Mouse (Mus musculus) neural tube, embryonic 13.5 days (tissue): Measurements from ENCODE around the gene Acoxl. TPM values are rescaled to one million over a fixed set of nuclear protein-coding genes. Genes with fewer than 3 reads are reported as not detected.

Source experiments
- ATAC-seq: fragments of 200-750 bp; cut with Nextera tagmentation; 2 replicates; pipeline ENCODE4 v1.8.0; 2017; ENCODE audit warnings: low read depth, mild to moderate bottlenecking, moderate TSS enrichment, moderate library complexity
- H3K27ac ChIP-seq: fragments of 300-500 bp; sonication (generic); replicated peaks from 2 replicates; pipeline ENCODE4 v1.5.1; 2015; ENCODE audit warnings: moderate library complexity, mild to moderate bottlenecking, inconsistent platforms
- H3K27me3 ChIP-seq: fragments of 300-500 bp; sonication (generic); 2 replicates; pipeline ENCODE4 v1.6.1; 2015; ENCODE audit warnings: mild to moderate bottlenecking, inconsistent platforms
- H3K36me3 ChIP-seq: fragments of 300-500 bp; sonication (generic); 2 replicates; pipeline ENCODE4 v1.6.1; 2015; ENCODE audit warnings: mild to moderate bottlenecking, inconsistent platforms
- H3K4me1 ChIP-seq: fragments of 300-500 bp; sonication (generic); replicated peaks from 2 replicates; pipeline ENCODE4 v1.6.1; 2015; ENCODE audit warnings: inconsistent platforms
- H3K4me2 ChIP-seq: fragments of 300-500 bp; sonication (generic); 2 replicates; pipeline ENCODE4 v1.6.1; 2015; ENCODE audit warnings: inconsistent platforms, mild to moderate bottlenecking, moderate library complexity
- H3K4me3 ChIP-seq: fragments of 300-500 bp; sonication (generic); 2 replicates; pipeline ENCODE4 v1.5.1; 2015; ENCODE audit warnings: mild to moderate bottlenecking, inconsistent platforms
- H3K9ac ChIP-seq: fragments of 300-500 bp; sonication (generic); 2 replicates; pipeline ENCODE4 v1.6.1; 2015; ENCODE audit warnings: moderate library complexity, mild to moderate bottlenecking, inconsistent platforms
- H3K9me3 ChIP-seq: fragments of 300-500 bp; sonication (generic); 2 replicates; pipeline ENCODE4 v1.6.1; 2016; ENCODE audit warnings: inconsistent platforms
- WGBS: fragments of 180-500 bp; shearing (Covaris S2); methylation state at CpG from one replicate; pipeline ENCODE4 v1.1.7; 2015; 5-methylcytosine and 5-hydroxymethylcytosine counted together
- polyA plus RNA-seq: library from polyadenylated mRNA; unstranded; fragments of >200 nt; fragmentation: Nextera tagmentation; extraction: Ambion mirVana; gene quantifications from 2 replicates; pipeline ENCODE4 v1.2.1, GENCODE M21; 2015

Acoxl gene
- polyA plus RNA-seq, 1 experiment from 2014 or later = 0.20 TPM

DNA sequence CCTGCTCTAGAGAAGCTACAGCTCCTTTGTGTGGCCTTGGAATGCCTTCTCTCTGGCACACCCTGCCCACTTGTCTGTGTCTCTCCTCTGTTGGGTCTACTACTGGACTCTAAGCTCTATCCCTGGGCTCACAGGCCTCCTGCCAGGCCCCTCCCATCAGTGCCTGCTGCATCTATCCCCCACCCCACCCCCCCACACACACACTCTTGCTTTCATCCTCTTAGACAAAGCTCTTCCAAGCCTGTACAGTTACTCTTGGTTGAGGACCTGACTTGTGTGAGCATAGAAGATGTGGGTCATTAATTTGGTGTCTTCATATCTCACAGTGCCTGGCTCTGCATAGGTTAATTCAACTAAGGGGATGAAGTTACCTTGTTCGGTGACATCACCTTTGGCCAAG lies 137.6 kb downstream of the Acoxl start:
- Histone ChIP-seq H3K9ac (no peak overlapping the region), H3K4me2 (no peak overlapping the region), H3K27ac (no peak overlapping the region), H3K27me3 (no peaks in the 10 kb centered on the region), H3K9me3 (no peaks in the 10 kb centered on the region), H3K36me3 (no peaks in the 10 kb centered on the region), H3K4me3 (no peak overlapping the region), H3K4me1 (no peaks in the 10 kb centered on the region)
- 93% methylated on average over 1 of the region's 1 CpGs for WGBS
- no peak for ATAC-seq

DNA sequence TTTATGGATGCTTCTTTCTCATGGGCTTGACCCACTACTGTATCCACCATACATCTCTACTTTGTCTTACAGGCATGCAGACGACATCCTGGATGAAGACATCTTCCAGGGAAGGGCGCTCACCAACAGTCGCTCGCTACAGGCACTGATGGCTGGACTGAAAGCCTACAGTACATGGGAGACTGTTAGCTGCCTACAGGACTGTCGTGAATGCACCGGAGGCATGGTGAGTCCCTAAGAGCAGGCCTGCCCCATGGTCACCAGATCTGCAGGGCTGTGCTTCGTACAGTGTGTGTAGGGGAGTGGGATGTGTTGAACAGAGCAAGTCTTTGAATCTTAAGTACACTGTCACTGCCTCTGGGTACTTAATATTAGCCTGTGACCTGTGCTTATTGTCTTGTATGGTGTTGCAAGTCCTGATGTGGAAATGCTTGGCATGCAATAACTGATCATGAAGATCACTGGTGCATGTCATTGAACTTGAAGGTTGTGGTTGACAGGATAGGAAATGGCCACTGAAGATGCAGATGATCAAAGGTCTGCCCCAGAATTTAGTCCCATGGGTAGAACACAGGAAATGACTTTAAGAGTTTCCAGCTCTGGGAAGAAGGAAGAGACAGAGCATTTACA lies 140.0 kb downstream of the Acoxl start:
- ATAC-seq = no peak

DNA sequence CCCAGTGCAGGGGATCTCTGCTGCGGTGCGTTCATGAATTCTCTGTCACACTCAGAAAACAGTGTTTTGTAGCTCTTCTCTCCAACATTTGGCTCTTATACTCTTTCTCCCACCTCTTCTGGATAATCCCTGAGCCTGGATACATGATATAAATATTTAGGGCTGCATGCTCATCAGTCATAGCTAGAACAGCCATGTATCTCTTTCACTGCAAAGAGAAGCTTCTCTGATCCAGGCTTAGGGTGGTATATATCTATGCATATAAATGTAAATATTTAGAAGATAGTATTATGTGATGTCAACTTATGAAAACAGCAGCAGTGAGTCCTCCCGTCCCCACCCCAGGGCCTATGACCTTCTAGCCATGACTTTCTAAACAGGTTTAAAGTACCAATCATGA lies 143.9 kb downstream of the Acoxl start:
- Histone ChIP-seq H3K9me3 (no peaks in the 10 kb centered on the region), H3K27me3 (no peaks in the 10 kb centered on the region), H3K36me3 (no peaks in the 10 kb centered on the region), H3K4me3 (no peak overlapping the region), H3K4me1 (no peaks in the 10 kb centered on the region), H3K27ac (no peak overlapping the region), H3K4me2 (no peak overlapping the region), H3K9ac (no peak overlapping the region)
- no peak for ATAC-seq
- WGBS = 94% methylated on average over 3 of the region's 3 CpGs

More for the DNA sequence above, 140.0 kb downstream of the Acoxl start:
- H3K4me3 ChIP-seq = no peak overlapping the region
- no peak overlapping the region for H3K4me2 ChIP-seq
- no peaks in the 10 kb centered on the region for H3K9me3 ChIP-seq
- no peak overlapping the region for H3K27ac ChIP-seq
- H3K4me1 ChIP-seq = no peaks in the 10 kb centered on the region
- H3K9ac ChIP-seq = no peak overlapping the region
- WGBS = 89% methylated on average over 7 of the region's 7 CpGs
- H3K36me3 ChIP-seq = no peaks in the 10 kb centered on the region
- no peaks in the 10 kb centered on the region for H3K27me3 ChIP-seq

DNA sequence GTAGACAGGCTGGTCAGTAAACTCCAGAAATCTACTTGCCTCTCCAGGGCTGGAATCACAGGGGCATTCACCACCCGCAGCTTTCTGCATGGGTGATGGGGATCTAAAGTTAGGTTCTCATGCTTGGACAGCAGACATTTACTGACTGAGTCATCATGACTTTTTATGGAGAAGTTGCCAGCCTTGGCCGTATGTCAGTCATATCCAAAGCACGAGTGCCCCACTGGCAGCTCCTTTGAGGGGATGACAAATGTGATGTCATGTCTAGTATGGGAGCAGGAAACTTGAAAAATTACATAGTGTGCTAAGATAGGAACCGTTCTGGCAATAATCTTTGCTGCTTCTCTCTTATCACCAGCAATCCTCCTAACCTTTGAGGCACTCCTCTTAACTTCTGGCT lies 144.6 kb downstream of the Acoxl start:
- no peaks in the 10 kb centered on the region for H3K27me3 ChIP-seq

DNA sequence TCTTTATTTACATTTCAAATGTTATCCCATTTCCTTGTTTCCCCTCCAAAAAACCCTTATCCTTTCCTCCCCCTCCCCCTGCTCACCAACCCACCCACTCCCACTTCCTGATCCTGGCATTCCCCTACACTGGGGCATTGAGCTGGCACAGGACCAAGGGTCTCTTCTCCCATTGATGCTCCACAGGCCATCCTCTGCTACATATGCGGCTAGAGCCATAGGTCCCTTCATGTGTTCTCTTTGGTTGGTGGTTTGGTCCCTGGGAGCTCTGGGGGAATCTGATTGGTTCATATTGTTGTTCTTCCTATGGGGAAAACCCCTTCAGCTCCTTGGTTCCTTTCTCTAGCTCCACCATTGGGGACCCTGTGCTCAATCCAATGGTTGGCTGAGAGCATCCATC lies 145.3 kb downstream of the Acoxl start:
- no peak for ATAC-seq
- WGBS = 96% methylated on average over 1 of the region's 1 CpGs

More for the DNA sequence above, 144.6 kb downstream of the Acoxl start:
- no peak overlapping the region for H3K4me2 ChIP-seq
- 87% methylated on average over 4 of the region's 4 CpGs for WGBS
- H3K36me3 ChIP-seq = no peaks in the 10 kb centered on the region
- no peak overlapping the region for H3K4me3 ChIP-seq
- no peaks in the 10 kb centered on the region for H3K9me3 ChIP-seq
- no peaks in the 10 kb centered on the region for H3K4me1 ChIP-seq
- H3K27ac ChIP-seq = no peak overlapping the region
- ATAC-seq = no peak
- H3K9ac ChIP-seq = no peak overlapping the region

DNA sequence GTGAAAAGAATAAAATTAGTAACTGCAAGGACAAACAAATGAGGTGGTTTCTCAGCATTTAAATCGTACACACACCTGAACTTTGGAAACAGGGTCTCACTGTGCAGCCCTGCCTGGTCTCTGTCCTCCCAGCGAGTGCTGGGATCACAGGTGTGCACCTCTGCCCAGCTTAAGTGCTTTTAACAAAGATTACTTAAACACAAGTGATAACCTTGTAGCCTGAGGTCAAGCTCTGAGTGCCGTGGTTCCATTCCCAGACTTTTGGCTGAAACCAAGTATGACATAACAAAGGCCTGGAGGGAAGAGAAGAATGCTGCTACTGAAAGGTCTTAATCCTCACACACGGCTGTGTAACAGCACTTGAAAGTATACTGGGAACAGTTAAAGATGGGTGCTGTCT lies 149.0 kb downstream of the Acoxl start:
- H3K9ac ChIP-seq = no peak overlapping the region
- no peak for ATAC-seq
- H3K27me3 ChIP-seq = no peaks in the 10 kb centered on the region
- no peak overlapping the region for H3K4me3 ChIP-seq
- H3K4me2 ChIP-seq = no peak overlapping the region
- H3K27ac ChIP-seq = no peak overlapping the region
- WGBS = 69% methylated on average over 4 of the region's 4 CpGs
- H3K4me1 ChIP-seq = 0 out of 2 replicates have a peak, but pooled peaks cover 3% of the 10 kb centered on the region
- H3K36me3 ChIP-seq = no peaks in the 10 kb centered on the region
- no peaks in the 10 kb centered on the region for H3K9me3 ChIP-seq

More for the DNA sequence above, 145.3 kb downstream of the Acoxl start:
- no peak overlapping the region for H3K4me3 ChIP-seq
- no peaks in the 10 kb centered on the region for H3K27me3 ChIP-seq
- H3K4me2 ChIP-seq = no peak overlapping the region
- H3K27ac ChIP-seq = no peak overlapping the region
- H3K9me3 ChIP-seq = no peaks in the 10 kb centered on the region
- no peaks in the 10 kb centered on the region for H3K36me3 ChIP-seq
- H3K9ac ChIP-seq = no peak overlapping the region
- H3K4me1 ChIP-seq = no peaks in the 10 kb centered on the region

DNA sequence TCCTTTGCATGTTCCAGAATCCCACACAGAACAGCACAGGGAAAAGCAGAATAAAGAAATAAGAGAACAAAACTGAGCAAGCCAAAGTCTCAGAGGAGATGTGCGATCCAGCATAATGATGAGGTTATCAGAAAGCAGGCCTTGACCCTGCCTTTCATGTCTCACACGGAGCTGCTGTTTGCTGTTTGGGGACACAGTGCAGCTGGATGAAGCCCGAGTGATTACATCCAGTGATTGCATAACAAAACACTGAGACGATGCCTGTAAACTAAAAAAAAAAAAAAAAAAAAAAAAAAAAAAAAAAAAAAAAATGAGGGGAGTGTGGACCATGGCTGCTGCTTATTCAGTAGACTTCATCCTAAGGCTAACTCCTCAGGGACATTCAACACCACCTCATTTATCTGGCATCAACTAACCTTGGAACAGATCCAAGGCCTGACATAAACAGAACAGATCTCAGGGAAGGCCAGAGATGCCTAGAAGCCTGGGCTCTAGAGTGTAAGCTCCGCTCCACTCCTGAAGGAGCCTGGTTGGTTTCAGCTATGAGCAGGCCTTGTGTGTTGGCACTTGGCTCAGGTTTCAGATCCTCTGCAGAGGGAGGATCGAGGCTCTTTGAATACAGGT lies 152.3 kb downstream of the Acoxl start:
- no peak for ATAC-seq
- H3K4me1 ChIP-seq = 0 out of 2 replicates have a peak, but pooled peaks cover 3% of the 10 kb centered on the region
- H3K27ac ChIP-seq = no peak overlapping the region
- no peaks in the 10 kb centered on the region for H3K36me3 ChIP-seq
- H3K4me3 ChIP-seq = no peak overlapping the region
- H3K9ac ChIP-seq = no peak overlapping the region
- no peaks in the 10 kb centered on the region for H3K27me3 ChIP-seq
- 64% methylated on average over 6 of the region's 6 CpGs for WGBS
- no peaks in the 10 kb centered on the region for H3K9me3 ChIP-seq
- no peak overlapping the region for H3K4me2 ChIP-seq

DNA sequence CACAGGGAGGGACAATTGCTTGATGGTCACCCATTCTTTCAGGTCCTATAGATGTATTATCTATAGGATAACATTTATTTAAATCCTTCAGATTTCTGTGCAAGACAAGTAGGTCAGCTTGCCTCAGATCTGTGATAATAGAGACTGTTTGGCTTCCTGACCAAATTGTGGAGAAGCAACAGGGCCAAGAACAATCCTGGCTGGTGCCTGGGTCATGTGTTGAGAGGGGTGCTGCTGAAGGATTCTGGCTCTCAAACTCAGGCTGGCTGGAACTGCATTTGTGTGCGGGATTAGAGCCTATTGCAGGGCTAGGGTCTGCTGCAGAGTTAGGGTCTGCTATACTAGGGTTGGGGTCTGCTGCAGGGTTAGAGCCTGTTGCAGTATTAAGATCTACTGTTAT lies 153.0 kb downstream of the Acoxl start:
- ATAC-seq = no peak
- Histone ChIP-seq H3K27ac (no peak overlapping the region), H3K4me1 (0 out of 2 replicates have a peak, but pooled peaks cover 3% of the 10 kb centered on the region), H3K9me3 (no peaks in the 10 kb centered on the region), H3K9ac (no peak overlapping the region), H3K27me3 (no peaks in the 10 kb centered on the region), H3K4me3 (no peak overlapping the region), H3K4me2 (no peak overlapping the region), H3K36me3 (no peaks in the 10 kb centered on the region)
- WGBS = 97% methylated on average over 1 of the region's 1 CpGs

DNA sequence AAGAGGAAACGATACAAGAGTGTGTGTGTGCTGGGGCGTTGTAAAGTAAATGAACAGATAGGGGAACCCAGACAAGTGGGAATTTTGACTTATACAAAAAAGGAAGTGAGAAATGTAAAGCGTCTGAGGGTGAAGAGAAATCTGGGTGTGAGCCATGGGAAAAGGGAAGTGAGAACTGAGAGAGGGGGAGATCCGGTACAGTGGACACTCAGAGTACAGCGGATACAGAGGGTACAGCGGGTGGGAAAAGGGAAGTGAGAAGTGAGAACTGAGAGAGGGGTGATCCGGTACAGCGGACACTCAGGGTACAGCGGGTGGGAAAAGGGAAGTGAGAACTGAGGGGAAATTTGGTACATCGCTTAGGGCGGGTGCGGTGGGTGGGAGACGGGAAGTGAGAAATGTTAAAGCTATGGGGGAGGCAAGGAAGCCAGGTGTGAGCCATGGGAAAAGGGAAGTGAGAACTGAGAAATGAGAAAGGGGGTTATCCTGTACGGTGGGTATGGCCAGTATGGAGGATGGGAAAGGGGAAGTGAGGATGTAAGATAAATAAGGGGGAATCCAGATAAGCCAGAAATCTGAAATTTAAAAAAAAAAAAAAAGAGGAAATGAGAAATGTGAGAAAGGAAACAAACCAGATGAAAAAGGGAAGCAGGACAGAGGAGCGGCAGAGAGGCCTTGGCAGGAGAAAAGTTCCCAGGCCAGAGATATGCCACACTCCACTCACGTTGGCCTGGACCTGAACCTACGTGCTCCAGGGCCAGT lies 170.2 kb downstream of the Acoxl start:
- Histone ChIP-seq H3K4me3 (no peak overlapping the region), H3K9me3 (no peaks in the 10 kb centered on the region), H3K4me2 (no peak overlapping the region), H3K9ac (no peak overlapping the region), H3K36me3 (no peaks in the 10 kb centered on the region), H3K4me1 (no peaks in the 10 kb centered on the region), H3K27me3 (no peaks in the 10 kb centered on the region), H3K27ac (no peak overlapping the region)
- 90% methylated on average over 17 of the region's 17 CpGs for WGBS
- no peak for ATAC-seq

DNA sequence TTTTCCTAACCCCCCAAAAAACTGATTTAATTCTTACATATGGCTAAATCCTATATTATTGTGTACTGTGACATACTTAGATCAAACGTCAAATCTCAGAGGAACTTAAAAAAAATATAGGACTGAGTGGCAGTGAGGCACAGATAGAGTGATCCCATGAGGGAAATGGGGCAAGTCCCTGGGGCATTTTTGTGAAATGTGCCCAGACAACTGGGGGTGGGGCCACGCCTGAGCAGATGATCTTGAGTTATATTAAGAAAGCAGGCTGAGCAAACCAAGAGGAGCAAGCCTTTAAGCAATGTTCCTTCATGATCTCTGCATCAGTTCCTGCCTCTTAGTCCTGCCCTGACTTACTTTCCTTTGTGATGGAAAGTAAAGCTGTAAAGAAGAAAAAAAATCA lies 175.9 kb downstream of the Acoxl start:
- Histone ChIP-seq H3K27ac (no peak overlapping the region), H3K4me2 (no peak overlapping the region), H3K9me3 (no peaks in the 10 kb centered on the region), H3K4me1 (no peaks in the 10 kb centered on the region), H3K9ac (no peak overlapping the region), H3K4me3 (no peak overlapping the region), H3K36me3 (no peaks in the 10 kb centered on the region), H3K27me3 (no peaks in the 10 kb centered on the region)
- no peak for ATAC-seq
- 74% methylated on average over 2 of the region's 2 CpGs for WGBS

DNA sequence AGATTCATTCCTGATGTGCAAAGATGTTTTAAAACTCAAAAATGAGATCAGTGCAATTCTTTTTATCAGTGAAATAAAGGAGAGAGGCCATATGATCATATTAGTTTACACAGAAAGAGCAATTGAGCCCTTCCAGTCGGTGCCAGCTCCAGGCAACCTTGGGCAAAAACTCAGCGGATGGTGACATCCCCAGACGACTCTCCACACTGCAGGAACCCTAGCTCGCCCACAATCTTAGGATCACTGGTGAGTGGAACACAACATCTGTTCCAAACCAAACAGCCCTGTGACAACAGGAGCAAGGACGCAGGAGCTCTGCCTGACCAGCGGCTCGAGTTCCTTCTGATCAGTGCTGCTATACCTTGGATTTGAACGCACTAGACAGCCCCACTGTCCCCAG lies 176.9 kb downstream of the Acoxl start:
- H3K4me1 ChIP-seq = peaks cover 5% of the 10 kb centered on the region; the same call in 1 of the 2 replicates
- H3K4me3 ChIP-seq = no peak overlapping the region
- H3K4me2 ChIP-seq = no peak overlapping the region
- H3K9me3 ChIP-seq = no peaks in the 10 kb centered on the region
- H3K27me3 ChIP-seq = no peaks in the 10 kb centered on the region
- no peaks in the 10 kb centered on the region for H3K36me3 ChIP-seq
- no peak overlapping the region for H3K27ac ChIP-seq
- no peak overlapping the region for H3K9ac ChIP-seq
- WGBS = 84% methylated on average over 8 of the region's 8 CpGs
- no peak for ATAC-seq
